Mouse (Mus musculus): ENCODE data around the gene Gse1.
"Not testable (repeated sequence)": the region's sequence is repeated elsewhere in the genome, so short reads cannot be mapped to it uniquely, and the experiment has no call there.

Gene Gse1

GRCm38 (mm10) chr8:120344166-120344565, 115.9 kb downstream of the Gse1 start:
- DNase-seq (ENCODE audit: low read depth, low spot score), result no peak

GRCm38 (mm10) chr8:120344583-120344982, 116.3 kb downstream of the Gse1 start:
- no peak for DNase-seq (ENCODE audit: low read depth, low spot score)

GRCm38 (mm10) chr8:120347734-120348341, 119.6 kb downstream of the Gse1 start:
- DNase-seq (ENCODE audit: low read depth, low spot score), result no peak

- DNase-seq (ENCODE audit: low read depth, low spot score), result no peak
These were observed 120.7 kb downstream of the Gse1 start for GRCm38 (mm10) chr8:120348922-120349321.

- no peak for DNase-seq (ENCODE audit: low read depth, low spot score)
These were observed 123.2 kb downstream of the Gse1 start for GRCm38 (mm10) chr8:120351332-120352071.

GRCm38 (mm10) chr8:120352096-120352495, 123.8 kb downstream of the Gse1 start:
- DNase-seq (ENCODE audit: low read depth, low spot score), result no peak

GRCm38 (mm10) chr8:120356067-120356466, 127.8 kb downstream of the Gse1 start:
- DNase-seq (ENCODE audit: low read depth, low spot score), result no peak

- no peak for DNase-seq (ENCODE audit: low read depth, low spot score)
These were observed 129.2 kb downstream of the Gse1 start for GRCm38 (mm10) chr8:120357504-120357903.

- DNase-seq (ENCODE audit: low read depth, low spot score), result no peak
These were observed 133.0 kb downstream of the Gse1 start for GRCm38 (mm10) chr8:120361301-120361700.

GRCm38 (mm10) chr8:120363552-120364071, 135.4 kb downstream of the Gse1 start:
- DNase-seq (ENCODE audit: low read depth, low spot score), result no peak

GRCm38 (mm10) chr8:120364093-120364725, 136.0 kb downstream of the Gse1 start:
- no peak for DNase-seq (ENCODE audit: low read depth, low spot score)

GRCm38 (mm10) chr8:120366840-120367239, 138.6 kb downstream of the Gse1 start:
- DNase-seq (ENCODE audit: low read depth, low spot score), result no peak

GRCm38 (mm10) chr8:120368191-120368590, 139.9 kb downstream of the Gse1 start:
- not testable (repeated sequence) for DNase-seq (ENCODE audit: low read depth, low spot score)

GRCm38 (mm10) chr8:120368814-120369649, 140.8 kb downstream of the Gse1 start:
- no peak for DNase-seq (ENCODE audit: low read depth, low spot score)

- no peak for DNase-seq (ENCODE audit: low read depth, low spot score)
These were observed 141.7 kb downstream of the Gse1 start for GRCm38 (mm10) chr8:120369956-120370355.

GRCm38 (mm10) chr8:120370461-120370860, 142.2 kb downstream of the Gse1 start:
- DNase-seq (ENCODE audit: low read depth, low spot score), result no peak

- DNase-seq (ENCODE audit: low read depth, low spot score), result no peak
These were observed 142.9 kb downstream of the Gse1 start for GRCm38 (mm10) chr8:120371146-120371545.

GRCm38 (mm10) chr8:120371725-120372457, 143.6 kb downstream of the Gse1 start:
- no peak for DNase-seq (ENCODE audit: low read depth, low spot score)

- no peak for DNase-seq (ENCODE audit: low read depth, low spot score)
These were observed 144.4 kb downstream of the Gse1 start for GRCm38 (mm10) chr8:120372684-120373083.

GRCm38 (mm10) chr8:120373621-120374020, 145.4 kb downstream of the Gse1 start:
- DNase-seq (ENCODE audit: low read depth, low spot score), result no peak

GRCm38 (mm10) chr8:120374070-120374469, 145.8 kb downstream of the Gse1 start:
- DNase-seq (ENCODE audit: low read depth, low spot score), result no peak

Data from embryo, embryonic 11.5 days (tissue).